Mouse (Mus musculus): ENCODE data around the gene Pcnx4.
"Not testable (repeated sequence)": the region's sequence is repeated elsewhere in the genome, so short reads cannot be mapped to it uniquely, and the experiment has no call there.

Pcnx4 gene

GRCm38 (mm10) chr12:72598731-72599130 lies 62.5 kb downstream of the Pcnx4 start:
- DNase-seq: not testable (repeated sequence)

- DNase-seq: no peak
Observed at GRCm38 (mm10) chr12:72612053-72612452, 75.9 kb downstream of the Pcnx4 start.

GRCm38 (mm10) chr12:72620856-72621255 lies 84.7 kb downstream of the Pcnx4 start:
- peak; percentile 27 to 53 for DNase-seq

- no peak for DNase-seq
Observed at GRCm38 (mm10) chr12:72621441-72621840, 85.3 kb downstream of the Pcnx4 start.

GRCm38 (mm10) chr12:72622853-72623496 lies 86.8 kb downstream of the Pcnx4 start:
- no peak for DNase-seq

GRCm38 (mm10) chr12:72628751-72629150 lies 92.6 kb downstream of the Pcnx4 start:
- no peak for DNase-seq

Data from cerebellum, postnatal 10 days (tissue).